Mouse (Mus musculus): ENCODE measurements at regions not wholly inside any gene's neighbourhood (a gene's known extent, or its start where the extent isn't known, plus 50 kb on each side); places are given as distances from the start of the nearest gene placed in this dataset.

DNA sequence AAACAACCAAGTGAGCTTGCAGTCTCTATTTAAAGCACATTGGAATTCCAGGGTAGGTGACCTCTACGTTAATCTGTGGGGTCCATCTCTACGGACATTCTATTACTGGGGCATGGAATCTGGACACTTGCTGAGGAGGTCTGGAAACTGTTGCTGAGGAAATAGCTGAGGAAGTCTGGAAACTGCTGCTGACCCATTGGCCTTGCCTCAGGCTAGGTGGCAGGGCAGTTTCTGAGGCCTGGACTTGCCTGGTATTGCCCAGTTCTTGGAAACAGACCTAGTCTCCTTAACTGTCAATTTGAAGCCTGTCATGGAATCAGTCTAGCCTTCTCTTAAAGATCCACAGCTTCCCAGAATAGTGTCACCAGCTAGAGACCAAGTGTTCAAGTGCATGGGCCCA is 51.7 kb upstream of the Eif4g2 start:
- no peak for DNase-seq (ENCODE audit: low spot score)

Data from urinary bladder, adult 2 months (tissue).